Mouse (Mus musculus): ENCODE results near the gene Gm45062. TPM values are rescaled to one million over a fixed set of nuclear protein-coding genes. Genes with fewer than 3 reads are reported as not detected.

Gm45062 gene
- polyA plus RNA-seq, 1 experiment from 2014 or later, result 2.3 TPM

DNA sequence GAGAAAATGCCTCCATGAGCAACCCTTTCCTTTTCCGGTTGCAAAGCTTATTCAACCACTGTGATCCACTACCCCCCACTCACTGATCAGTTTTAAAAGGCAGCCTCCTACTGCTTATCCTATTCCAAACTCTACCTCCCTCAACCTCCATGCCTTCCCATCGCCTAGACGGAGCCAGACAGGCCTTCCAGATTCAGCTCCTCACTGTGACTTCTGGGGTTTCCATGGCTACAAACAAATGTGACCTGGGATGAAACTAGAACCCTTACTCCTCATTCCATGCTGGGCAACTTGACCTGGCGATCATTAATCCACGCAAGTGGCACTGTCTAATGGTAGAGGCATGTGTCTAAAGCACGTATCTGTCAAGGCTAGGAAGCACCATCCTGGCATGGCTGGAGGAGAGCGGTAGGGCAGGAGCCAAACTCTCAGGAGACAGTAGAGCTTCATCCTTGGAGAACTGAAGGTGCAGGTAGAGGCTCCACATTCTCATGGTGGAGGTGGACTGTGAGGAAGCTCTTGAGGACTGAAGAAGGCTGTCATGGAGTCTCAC is 369.5 kb downstream of the Gm45062 start:
- no peak overlapping the region for H3K4me3 ChIP-seq (ENCODE audit: low read depth, low read length)
- no peak overlapping the region for H3K4me2 ChIP-seq (ENCODE audit: low read depth, low read length)
- H3K27ac ChIP-seq (ENCODE audit: low read length), result no peak overlapping the region
- 75% methylated on average over 7 of the region's 7 CpGs for WGBS (ENCODE audit: insufficient replicate concordance)
- no peak overlapping the region for H3K9ac ChIP-seq (ENCODE audit: low read depth, low read length)
- H3K9me3 ChIP-seq (replicated peaks; ENCODE audit: control insufficient read depth, low read length), result no peaks in the 10 kb centered on the region
- H3K36me3 ChIP-seq (ENCODE audit: control insufficient read depth, insufficient read depth), result no peaks in the 10 kb centered on the region
- no peak for ATAC-seq (ENCODE audit: low read depth)
- H3K4me1 ChIP-seq (ENCODE audit: control insufficient read depth, low read depth, low read length), result no peaks in the 10 kb centered on the region; the same call in 1 of the 2 replicates
- H3K27me3 ChIP-seq (ENCODE audit: control insufficient read depth, insufficient read depth, low read depth, low read length), result no peaks in the 10 kb centered on the region

DNA sequence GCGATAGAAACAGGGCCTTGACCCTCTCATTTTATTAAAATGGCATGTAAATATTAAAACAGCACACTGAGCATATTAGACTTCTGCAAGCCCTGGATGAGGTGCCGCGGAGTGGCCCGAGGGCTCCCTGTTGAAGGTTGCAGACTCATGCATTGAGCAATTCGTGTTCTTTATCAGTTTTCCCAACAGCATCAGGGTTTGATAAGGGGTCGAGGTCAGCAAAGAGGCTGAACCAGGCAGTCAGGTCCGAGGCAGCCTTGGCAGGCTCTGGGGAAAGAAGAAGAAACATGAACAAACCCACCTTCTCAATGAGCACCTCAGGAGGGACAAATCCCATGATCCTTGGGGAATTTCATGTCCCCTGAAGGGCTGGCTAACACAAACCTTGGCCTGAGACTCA is 371.3 kb downstream of the Gm45062 start:
- Histone ChIP-seq H3K27me3 (ENCODE audit: control insufficient read depth, insufficient read depth, low read depth, low read length) (no peaks in the 10 kb centered on the region), H3K36me3 (ENCODE audit: control insufficient read depth, insufficient read depth) (no peaks in the 10 kb centered on the region), H3K9ac (ENCODE audit: low read depth, low read length) (no peak overlapping the region), H3K9me3 (replicated peaks; ENCODE audit: control insufficient read depth, low read length) (no peaks in the 10 kb centered on the region), H3K4me2 (ENCODE audit: low read depth, low read length) (no peak overlapping the region), H3K27ac (ENCODE audit: low read length) (no peak overlapping the region), H3K4me1 (ENCODE audit: control insufficient read depth, low read depth, low read length) (no peaks in the 10 kb centered on the region; the same call in 1 of the 2 replicates), H3K4me3 (ENCODE audit: low read depth, low read length) (no peak overlapping the region)
- ATAC-seq (ENCODE audit: low read depth), result no peak
- WGBS (ENCODE audit: insufficient replicate concordance), result 30% methylated on average over 7 of the region's 7 CpGs

DNA sequence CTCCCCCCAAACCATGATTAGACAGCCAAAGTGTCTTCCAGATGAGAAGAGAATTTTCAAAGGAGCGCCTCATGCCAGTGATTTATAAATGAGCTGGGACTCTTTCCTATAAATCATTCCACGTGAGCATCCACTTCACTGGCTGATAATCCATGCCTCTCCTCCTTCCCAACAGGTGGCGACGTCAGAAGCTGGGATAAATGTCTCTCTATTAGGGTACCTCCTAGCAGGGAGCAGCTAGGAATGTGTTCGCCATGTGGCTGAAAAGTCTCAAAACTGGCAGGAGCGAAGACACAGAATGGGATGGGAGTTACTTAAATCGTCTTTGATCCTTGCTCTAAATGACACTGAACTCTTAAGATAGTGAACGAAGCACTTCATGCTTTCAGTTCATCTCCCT is 372.1 kb downstream of the Gm45062 start:
- H3K9ac ChIP-seq (ENCODE audit: low read depth, low read length), result no peak overlapping the region
- H3K36me3 ChIP-seq (ENCODE audit: control insufficient read depth, insufficient read depth), result no peaks in the 10 kb centered on the region
- H3K27me3 ChIP-seq (ENCODE audit: control insufficient read depth, insufficient read depth, low read depth, low read length), result no peaks in the 10 kb centered on the region
- H3K27ac ChIP-seq (ENCODE audit: low read length), result no peak overlapping the region
- WGBS (ENCODE audit: insufficient replicate concordance), result 74% methylated on average over 8 of the region's 8 CpGs
- H3K4me2 ChIP-seq (ENCODE audit: low read depth, low read length), result no peak overlapping the region
- ATAC-seq (ENCODE audit: low read depth), result no peak
- H3K4me1 ChIP-seq (ENCODE audit: control insufficient read depth, low read depth, low read length), result no peaks in the 10 kb centered on the region; the same call in 1 of the 2 replicates
- H3K9me3 ChIP-seq (replicated peaks; ENCODE audit: control insufficient read depth, low read length), result no peaks in the 10 kb centered on the region
- no peak overlapping the region for H3K4me3 ChIP-seq (ENCODE audit: low read depth, low read length)

DNA sequence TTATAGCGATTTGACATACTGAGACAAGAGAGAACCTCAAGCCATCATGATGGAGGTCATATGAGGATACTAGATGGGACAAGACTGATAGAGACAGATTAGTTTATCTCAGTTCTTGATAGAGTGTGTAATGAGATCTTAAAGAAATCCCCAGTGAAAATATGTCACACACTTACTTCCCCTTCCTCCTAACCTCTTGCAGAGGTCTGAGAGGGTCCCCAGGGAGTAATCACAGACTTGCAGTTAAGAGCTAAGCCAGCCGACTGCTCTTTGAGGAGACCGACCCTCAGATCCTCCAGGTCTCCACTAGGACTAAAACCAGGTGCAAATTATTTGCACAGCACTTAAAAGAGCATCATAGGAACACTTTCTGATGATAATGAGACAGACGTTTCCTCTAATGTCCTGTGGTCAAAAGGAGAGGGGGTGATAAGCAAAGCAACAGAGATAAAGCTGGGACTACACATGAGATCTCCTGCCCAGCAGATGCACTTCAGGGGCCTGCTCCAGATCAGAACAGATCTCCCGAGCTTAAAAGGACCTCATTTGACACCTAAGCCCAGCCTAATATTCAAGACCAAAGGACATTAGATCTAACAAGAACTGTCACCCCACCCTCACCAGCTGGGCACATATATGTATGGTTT is 372.9 kb downstream of the Gm45062 start:
- Histone ChIP-seq H3K27me3 (ENCODE audit: control insufficient read depth, insufficient read depth, low read depth, low read length) (no peaks in the 10 kb centered on the region), H3K4me2 (ENCODE audit: low read depth, low read length) (no peak overlapping the region), H3K27ac (ENCODE audit: low read length) (no peak overlapping the region), H3K4me1 (ENCODE audit: control insufficient read depth, low read depth, low read length) (no peaks in the 10 kb centered on the region; the same call in 1 of the 2 replicates), H3K4me3 (ENCODE audit: low read depth, low read length) (no peak overlapping the region), H3K9me3 (replicated peaks; ENCODE audit: control insufficient read depth, low read length) (no peaks in the 10 kb centered on the region), H3K36me3 (ENCODE audit: control insufficient read depth, insufficient read depth) (no peaks in the 10 kb centered on the region), H3K9ac (ENCODE audit: low read depth, low read length) (no peak overlapping the region)
- ATAC-seq (ENCODE audit: low read depth), result no peak
- 29% methylated on average over 5 of the region's 5 CpGs for WGBS (ENCODE audit: insufficient replicate concordance)

DNA sequence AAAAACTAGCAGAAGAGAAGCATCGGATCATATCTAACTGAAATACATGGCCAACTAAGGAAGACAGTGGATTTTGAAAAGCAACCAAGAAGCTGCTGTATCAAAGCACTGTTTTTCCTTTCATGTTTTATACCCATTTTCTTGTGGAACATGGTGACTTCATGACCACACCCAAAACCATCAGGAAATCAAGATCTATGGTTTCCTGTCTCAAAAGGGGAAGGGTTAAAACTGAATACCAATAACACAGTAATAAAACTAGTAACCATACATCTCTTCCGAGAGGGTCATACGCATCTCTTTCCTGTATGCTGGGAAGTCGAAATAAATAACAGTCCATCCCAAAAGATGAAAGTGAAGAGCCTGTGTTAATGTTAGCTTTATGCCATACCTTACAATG is 373.5 kb downstream of the Gm45062 start:
- Histone ChIP-seq H3K9ac (ENCODE audit: low read depth, low read length) (no peak overlapping the region), H3K4me1 (ENCODE audit: control insufficient read depth, low read depth, low read length) (no peaks in the 10 kb centered on the region; the same call in 1 of the 2 replicates), H3K27ac (ENCODE audit: low read length) (no peak overlapping the region), H3K36me3 (ENCODE audit: control insufficient read depth, insufficient read depth) (no peaks in the 10 kb centered on the region), H3K9me3 (replicated peaks; ENCODE audit: control insufficient read depth, low read length) (no peaks in the 10 kb centered on the region), H3K27me3 (ENCODE audit: control insufficient read depth, insufficient read depth, low read depth, low read length) (no peaks in the 10 kb centered on the region), H3K4me3 (ENCODE audit: low read depth, low read length) (no peak overlapping the region), H3K4me2 (ENCODE audit: low read depth, low read length) (no peak overlapping the region)
- WGBS (ENCODE audit: insufficient replicate concordance), result 55% methylated on average over 4 of the region's 4 CpGs
- ATAC-seq (ENCODE audit: low read depth), result no peak

DNA sequence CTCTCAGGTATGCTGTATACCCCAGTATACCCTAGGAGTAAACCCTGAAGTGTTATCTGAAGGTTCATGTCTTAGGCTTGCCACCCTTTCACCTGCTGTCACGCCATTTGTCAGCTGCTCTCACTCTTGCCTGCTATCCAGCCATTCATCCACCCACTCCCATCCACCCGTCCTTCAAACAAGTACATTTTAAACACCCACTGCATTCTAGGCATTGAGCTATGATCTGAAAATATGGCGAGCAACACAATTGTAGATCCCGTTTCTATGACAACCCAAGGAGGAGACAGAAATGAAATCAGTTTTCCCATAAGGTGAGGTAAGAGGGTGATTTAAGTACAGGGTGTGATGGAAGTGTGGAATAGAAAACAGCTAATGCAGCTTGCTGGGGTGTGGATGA is 378.9 kb downstream of the Gm45062 start:
- H3K4me1 ChIP-seq (ENCODE audit: control insufficient read depth, low read depth, low read length), result no peaks in the 10 kb centered on the region
- no peaks in the 10 kb centered on the region for H3K36me3 ChIP-seq (ENCODE audit: control insufficient read depth, insufficient read depth)
- H3K27me3 ChIP-seq (ENCODE audit: control insufficient read depth, insufficient read depth, low read depth, low read length), result no peaks in the 10 kb centered on the region
- H3K4me2 ChIP-seq (ENCODE audit: low read depth, low read length), result no peak overlapping the region
- no peak overlapping the region for H3K4me3 ChIP-seq (ENCODE audit: low read depth, low read length)
- H3K27ac ChIP-seq (ENCODE audit: low read length), result no peak overlapping the region
- no peak for ATAC-seq (ENCODE audit: low read depth)
- H3K9ac ChIP-seq (ENCODE audit: low read depth, low read length), result no peak overlapping the region
- 65% methylated on average over 4 of the region's 4 CpGs for WGBS (ENCODE audit: insufficient replicate concordance)
- no peaks in the 10 kb centered on the region for H3K9me3 ChIP-seq (replicated peaks; ENCODE audit: control insufficient read depth, low read length)

DNA sequence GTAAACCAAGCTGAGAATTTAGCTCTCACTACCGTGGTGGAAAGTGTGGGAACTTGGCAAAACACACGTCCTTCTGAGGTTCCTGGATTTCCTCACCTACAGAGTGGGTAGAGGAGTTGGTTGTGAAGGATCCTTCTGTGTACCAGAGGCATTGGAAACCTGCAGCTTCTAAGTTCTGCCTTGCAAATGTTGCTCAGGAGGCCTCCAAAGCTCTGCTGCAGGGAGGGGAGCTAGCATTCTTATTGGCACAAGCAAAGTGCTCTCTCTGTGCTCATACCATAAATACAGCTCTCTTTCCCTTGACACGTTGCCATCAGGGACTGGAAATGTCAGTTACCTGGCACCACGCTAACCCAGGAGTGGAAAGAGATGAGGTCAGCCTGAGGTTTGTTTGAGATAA is 379.6 kb downstream of the Gm45062 start:
- no peaks in the 10 kb centered on the region for H3K36me3 ChIP-seq (ENCODE audit: control insufficient read depth, insufficient read depth)
- H3K4me1 ChIP-seq (ENCODE audit: control insufficient read depth, low read depth, low read length), result no peaks in the 10 kb centered on the region
- H3K27ac ChIP-seq (ENCODE audit: low read length), result no peak overlapping the region
- ATAC-seq (ENCODE audit: low read depth), result no peak
- no peak overlapping the region for H3K4me3 ChIP-seq (ENCODE audit: low read depth, low read length)
- no peak overlapping the region for H3K4me2 ChIP-seq (ENCODE audit: low read depth, low read length)
- WGBS (ENCODE audit: insufficient replicate concordance), result 45% methylated on average over 4 of the region's 4 CpGs
- no peaks in the 10 kb centered on the region for H3K9me3 ChIP-seq (replicated peaks; ENCODE audit: control insufficient read depth, low read length)
- H3K9ac ChIP-seq (ENCODE audit: low read depth, low read length), result no peak overlapping the region
- H3K27me3 ChIP-seq (ENCODE audit: control insufficient read depth, insufficient read depth, low read depth, low read length), result no peaks in the 10 kb centered on the region

DNA sequence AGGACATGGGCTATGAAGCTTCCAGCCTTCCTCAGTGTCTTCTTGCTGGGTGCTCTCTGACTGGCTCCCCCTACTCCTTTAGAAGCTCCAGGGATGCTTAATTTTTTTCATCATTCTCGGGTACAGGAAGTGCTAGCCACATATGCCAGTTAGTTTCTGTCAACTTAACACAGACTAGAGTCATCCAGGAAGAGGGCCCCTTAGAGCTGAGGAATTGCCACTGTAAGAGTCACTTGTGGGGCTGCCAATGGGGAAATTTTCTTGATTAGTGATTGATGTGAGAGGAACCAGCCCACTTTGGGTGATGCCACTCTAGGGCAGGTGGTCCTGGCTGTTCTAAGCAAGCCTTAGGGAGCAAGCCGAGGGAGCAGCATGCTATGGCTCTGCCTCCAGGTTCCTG is 380.3 kb downstream of the Gm45062 start:
- H3K9me3 ChIP-seq (replicated peaks; ENCODE audit: control insufficient read depth, low read length), result no peaks in the 10 kb centered on the region
- no peak overlapping the region for H3K4me3 ChIP-seq (ENCODE audit: low read depth, low read length)
- no peaks in the 10 kb centered on the region for H3K4me1 ChIP-seq (ENCODE audit: control insufficient read depth, low read depth, low read length)
- H3K36me3 ChIP-seq (ENCODE audit: control insufficient read depth, insufficient read depth), result no peaks in the 10 kb centered on the region
- no peak overlapping the region for H3K27ac ChIP-seq (ENCODE audit: low read length)
- no peaks in the 10 kb centered on the region for H3K27me3 ChIP-seq (ENCODE audit: control insufficient read depth, insufficient read depth, low read depth, low read length)
- no peak overlapping the region for H3K9ac ChIP-seq (ENCODE audit: low read depth, low read length)
- ATAC-seq (ENCODE audit: low read depth), result no peak
- WGBS (ENCODE audit: insufficient replicate concordance), result 42% methylated on average over 2 of the region's 2 CpGs
- H3K4me2 ChIP-seq (ENCODE audit: low read depth, low read length), result no peak overlapping the region

DNA sequence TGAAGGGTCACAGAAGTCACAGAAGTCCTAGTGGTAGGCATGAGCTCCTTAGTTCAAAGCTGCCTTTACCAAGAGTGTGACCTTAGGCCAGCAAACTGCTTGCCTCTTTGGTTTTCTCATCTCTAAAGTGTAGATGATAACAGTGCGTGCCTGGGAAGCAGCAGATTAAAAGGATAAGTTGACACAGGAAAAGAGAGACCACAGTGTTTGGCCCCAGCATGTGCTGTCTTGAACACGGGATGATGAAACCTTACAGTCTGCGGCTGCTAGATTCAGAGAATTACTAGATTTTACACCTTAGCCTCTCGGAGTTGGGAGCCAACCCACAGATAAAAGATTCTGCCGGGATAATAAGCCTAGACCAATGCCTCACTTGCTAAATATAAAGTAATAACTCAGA is 381.6 kb downstream of the Gm45062 start:
- Histone ChIP-seq H3K9ac (ENCODE audit: low read depth, low read length) (no peak overlapping the region), H3K4me2 (ENCODE audit: low read depth, low read length) (no peak overlapping the region), H3K36me3 (ENCODE audit: control insufficient read depth, insufficient read depth) (no peaks in the 10 kb centered on the region), H3K4me3 (ENCODE audit: low read depth, low read length) (no peak overlapping the region), H3K4me1 (ENCODE audit: control insufficient read depth, low read depth, low read length) (no peaks in the 10 kb centered on the region), H3K27me3 (ENCODE audit: control insufficient read depth, insufficient read depth, low read depth, low read length) (no peaks in the 10 kb centered on the region), H3K9me3 (replicated peaks; ENCODE audit: control insufficient read depth, low read length) (no peaks in the 10 kb centered on the region), H3K27ac (ENCODE audit: low read length) (no peak overlapping the region)
- no peak for ATAC-seq (ENCODE audit: low read depth)
- WGBS (ENCODE audit: insufficient replicate concordance), result 31% methylated on average over 5 of the region's 5 CpGs

Data from liver, embryonic 16.5 days (tissue).